Mouse (Mus musculus) bone marrow, adult 2 months (tissue): Measurements from ENCODE around the gene Eif4h. TPM values are rescaled to one million over a fixed set of nuclear protein-coding genes. Genes with fewer than 3 reads are reported as not detected.

Experiments
- H3K27ac ChIP-seq: fragments of 200-500 bp; 2 replicates; pipeline ENCODE4 v1.5.1; 2012; ENCODE audit warnings: low read depth, mild to moderate bottlenecking, control low read depth, inconsistent platforms, low read length; ENCODE audit not compliant: control insufficient read depth, poor library complexity, insufficient read depth
- H3K4me1 ChIP-seq: fragments of 200-500 bp; 2 replicates; pipeline ENCODE4 v1.6.1; 2011; ENCODE audit warnings: low read length; ENCODE audit not compliant: control insufficient read depth, insufficient read depth
- H3K4me3 ChIP-seq: fragments of 200-500 bp; replicated peaks from 2 replicates; pipeline ENCODE3; 2011; ENCODE audit warnings: mild to moderate bottlenecking, low read depth, low read length, control low read depth; ENCODE audit not compliant: control insufficient read depth
- CTCF ChIP-seq: fragments of 200-500 bp; IDR thresholded peaks from 2 replicates; pipeline ENCODE4 v1.5.1; 2011; ENCODE audit warnings: low read length, control low read depth; ENCODE audit not compliant: control insufficient read depth, insufficient read depth
- POLR2A ChIP-seq: fragments of 200-500 bp; IDR thresholded peaks from 2 replicates; pipeline ENCODE4 v1.6.1; 2011; ENCODE audit warnings: low read depth, mild to moderate bottlenecking, control low read depth, low read length, borderline replicate concordance; ENCODE audit not compliant: control insufficient read depth
- WGBS: fragments of 180-500 bp; shearing (Covaris S2); methylation state at CpG from one replicate; pipeline ENCODE4 v1.1.7; 2018; 5-methylcytosine and 5-hydroxymethylcytosine counted together
- polyA plus RNA-seq: library from polyadenylated mRNA; stranded (reverse); fragments of >200 nt; gene quantifications from 2 replicates; pipeline ENCODE4 v1.2.4, GENCODE M21; 2011; ENCODE audit warnings: low replicate concordance; ENCODE audit not compliant: missing spikeins, insufficient read depth, insufficient read length

The Eif4h gene
- 90.3 and 101 TPM in 2 replicates for polyA plus RNA-seq

GRCm38 (mm10) chr5:134639269-134639682, at the start of gene Eif4h:
TSS of gene Eif4h (minus strand) at chr5:134639490.
- TF ChIP-seq CTCF: peak; percentile 12; the same call in 1 of the 2 replicates
- TF ChIP-seq POLR2A: peak; percentile 93
- H3K4me3 ChIP-seq: peak within 1 kb of the TSS; percentile 92
- 2% methylated on average over 52 of the region's 52 CpGs for WGBS
- no peaks in the 10 kb centered on the region for H3K4me1 ChIP-seq
- H3K27ac ChIP-seq: peak within 1 kb of the TSS; percentile 97

DNA sequence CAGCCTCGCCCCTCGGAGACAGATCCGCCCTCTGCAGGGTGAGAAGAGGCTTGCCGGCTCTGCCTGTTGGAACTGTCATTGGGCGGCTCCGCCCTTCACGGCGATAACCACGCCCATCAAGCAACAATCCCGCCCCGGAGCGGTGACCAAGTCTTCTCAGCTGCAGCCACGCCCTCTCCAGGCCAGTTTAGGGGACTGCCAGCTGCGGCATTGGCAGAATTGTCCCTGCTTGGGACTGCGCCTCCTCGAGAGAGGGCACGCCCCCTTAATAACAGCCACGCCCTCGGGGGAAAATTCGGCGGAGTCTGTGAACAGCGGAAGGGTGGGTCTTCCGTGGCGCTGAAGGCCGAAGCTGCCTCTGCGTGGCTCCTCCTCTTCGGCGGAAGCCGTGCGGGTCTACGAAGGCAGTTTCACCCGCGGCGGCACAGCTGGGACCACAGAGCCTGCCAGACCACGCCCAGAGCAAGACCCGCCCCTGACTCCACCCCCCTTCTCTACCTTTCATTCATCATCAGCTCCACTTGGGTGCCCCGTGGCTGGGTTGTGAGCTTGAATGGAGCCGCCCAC, 49.5 kb upstream of the Eif4h start:
- WGBS: under 1% methylated on average over 38 of the region's 38 CpGs
- H3K4me1 ChIP-seq: no peaks in the 10 kb centered on the region; the same call in 1 of the 2 replicates
- peak overlapping the region; percentile 81 for H3K27ac ChIP-seq
- TF ChIP-seq POLR2A (peak; percentile 25; the same call in 1 of the 2 replicates), CTCF (peak; percentile 48)
- H3K4me3 ChIP-seq: peak overlapping the region; percentile 50

- Histone ChIP-seq H3K4me3 (peak within 1 kb of the TSS; percentile 50), H3K4me1 (no peaks in the 10 kb centered on the region; the same call in 1 of the 2 replicates), H3K27ac (peak within 1 kb of the TSS; percentile 81)
- TF ChIP-seq CTCF (no peak), POLR2A (no peak)
- under 1% methylated on average over 60 of the region's 69 CpGs for WGBS
These were observed 48.9 kb upstream of the Eif4h start, which contains the start of gene Limk1 for GRCm38 (mm10) chr5:134688086-134688717. TSS of gene Limk1 (minus strand) at chr5:134688598.

- TF ChIP-seq CTCF: no peak
- no peak for TF ChIP-seq POLR2A
- H3K4me3 ChIP-seq: no peak overlapping the region
- no peaks in the 10 kb centered on the region; the same call in 1 of the 2 replicates for H3K4me1 ChIP-seq
- no peak overlapping the region for H3K27ac ChIP-seq
- 88% methylated on average over 1 of the region's 1 CpGs for whole genome bisulfite sequencing
These were observed 47.9 kb upstream of the Eif4h start for GRCm38 (mm10) chr5:134687187-134687586.

DNA sequence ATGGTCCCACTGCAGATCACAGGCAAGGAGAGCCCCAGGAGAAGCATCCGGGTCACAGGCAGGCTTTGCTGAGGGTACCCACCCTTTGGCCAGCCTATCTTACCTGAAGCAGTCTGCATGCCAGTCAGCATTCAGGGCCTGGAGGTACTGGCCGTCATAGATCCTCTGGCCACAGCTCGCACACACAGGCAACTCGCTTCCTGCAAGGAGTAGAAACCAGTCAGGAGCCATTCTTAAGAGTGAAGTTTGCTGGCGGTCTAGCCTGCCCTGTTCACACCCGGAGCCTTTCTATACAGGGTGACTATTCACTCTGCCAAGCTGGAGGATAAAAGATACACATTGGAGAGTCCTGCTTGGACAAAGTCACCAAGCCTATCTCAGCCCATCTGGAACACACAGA, 47.3 kb upstream of the Eif4h start:
- 87% methylated on average over 6 of the region's 6 CpGs for WGBS
- TF ChIP-seq CTCF: no peak
- no peak for TF ChIP-seq POLR2A
- H3K4me3 ChIP-seq: no peak overlapping the region
- H3K27ac ChIP-seq: no peak overlapping the region
- no peaks in the 10 kb centered on the region; the same call in 1 of the 2 replicates for H3K4me1 ChIP-seq

DNA sequence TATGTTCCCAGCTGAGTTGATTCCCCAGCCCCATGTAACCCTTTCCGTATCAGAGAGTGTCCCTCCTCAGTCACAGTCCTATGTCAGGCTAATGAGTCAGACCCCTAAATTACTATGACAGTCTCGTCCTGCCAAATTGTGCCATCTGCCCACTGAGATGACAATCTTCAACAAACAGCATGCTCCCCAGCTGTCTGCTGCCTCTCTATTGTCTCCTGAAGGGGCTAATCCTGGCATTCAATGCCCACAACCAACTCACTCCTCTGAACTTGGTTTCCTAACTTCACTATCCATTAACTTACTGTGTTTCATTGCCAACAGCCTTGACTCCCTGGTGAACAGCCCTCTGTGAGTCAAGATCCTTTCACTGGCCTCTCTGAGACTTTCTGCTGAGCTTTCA, 45.1 kb upstream of the Eif4h start:
- no peaks in the 10 kb centered on the region; the same call in 1 of the 2 replicates for H3K4me1 ChIP-seq
- no peak overlapping the region for H3K27ac ChIP-seq
- WGBS: 73% methylated on average over 2 of the region's 2 CpGs
- TF ChIP-seq CTCF (no peak), POLR2A (no peak)
- H3K4me3 ChIP-seq: no peak overlapping the region

GRCm38 (mm10) chr5:134683813-134684212, 44.5 kb upstream of the Eif4h start:
- H3K27ac ChIP-seq: no peak overlapping the region
- H3K4me1 ChIP-seq: no peaks in the 10 kb centered on the region; the same call in 1 of the 2 replicates
- no peak overlapping the region for H3K4me3 ChIP-seq
- WGBS: 44% methylated on average over 2 of the region's 2 CpGs
- TF ChIP-seq CTCF: no peak
- TF ChIP-seq POLR2A: no peak

DNA sequence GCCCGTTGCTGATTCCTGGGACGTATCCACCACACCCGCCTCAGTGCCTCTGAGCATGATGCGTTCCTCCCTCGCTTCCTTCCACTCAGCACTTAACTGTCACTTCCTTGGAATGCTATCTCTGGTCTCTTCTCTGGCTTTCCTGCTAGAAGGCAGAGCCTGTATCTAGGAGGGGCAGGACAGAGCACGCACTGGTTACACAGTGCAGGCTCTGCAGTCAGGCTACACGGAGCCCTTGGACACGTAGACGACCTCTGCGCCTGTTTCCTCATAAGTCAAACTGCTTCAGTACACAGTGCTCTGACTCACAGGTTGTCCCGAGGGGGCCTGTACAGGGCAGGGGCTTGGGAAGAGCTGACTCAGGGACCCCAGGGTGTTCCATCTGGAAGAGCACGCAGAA, 40.9 kb upstream of the Eif4h start:
- WGBS: 85% methylated on average over 12 of the region's 12 CpGs
- no peak overlapping the region for H3K4me3 ChIP-seq
- peaks cover 5% of the 10 kb centered on the region for H3K4me1 ChIP-seq
- H3K27ac ChIP-seq: no peak overlapping the region
- TF ChIP-seq POLR2A (no peak), CTCF (no peak)
